Mouse (Mus musculus) forebrain, embryonic 15.5 days (tissue): ENCODE data around the gene Kcnj4. TPM values are rescaled to one million over a fixed set of nuclear protein-coding genes. Genes with fewer than 3 reads are reported as not detected.
"Not testable (repeated sequence)": the region's sequence is repeated elsewhere in the genome, so short reads cannot be mapped to it uniquely, and the experiment has no call there.

Experiments used
- ATAC-seq: fragments of 200-750 bp; cut with Nextera tagmentation; replicated peaks from 2 replicates; pipeline ENCODE4 v1.8.0; 2017; ENCODE audit warnings: mild to moderate bottlenecking, moderate TSS enrichment, moderate library complexity
- H3K27ac ChIP-seq: fragments of 300-500 bp; sonication (generic); replicated peaks from 2 replicates; pipeline ENCODE4 v1.5.1; 2015; ENCODE audit warnings: mild to moderate bottlenecking, inconsistent platforms
- H3K27me3 ChIP-seq: fragments of 300-500 bp; sonication (generic); 2 replicates; pipeline ENCODE4 v1.6.1; 2015; ENCODE audit warnings: inconsistent platforms
- H3K36me3 ChIP-seq: fragments of 300-500 bp; sonication (generic); 2 replicates; pipeline ENCODE4 v1.6.1; 2015; ENCODE audit warnings: mild to moderate bottlenecking, inconsistent platforms
- H3K4me1 ChIP-seq: fragments of 300-500 bp; sonication (generic); 2 replicates; pipeline ENCODE4 v1.6.1; 2015; ENCODE audit warnings: inconsistent platforms
- H3K4me2 ChIP-seq: fragments of 300-500 bp; sonication (generic); replicated peaks from 2 replicates; pipeline ENCODE4 v1.6.1; 2015; ENCODE audit warnings: mild to moderate bottlenecking, inconsistent platforms
- H3K4me3 ChIP-seq: fragments of 300-500 bp; sonication (generic); 2 replicates; pipeline ENCODE4 v1.5.1; 2015; ENCODE audit warnings: mild to moderate bottlenecking, inconsistent platforms
- H3K9ac ChIP-seq: fragments of 300-500 bp; sonication (generic); replicated peaks from 2 replicates; pipeline ENCODE4 v1.6.1; 2015; ENCODE audit warnings: mild to moderate bottlenecking, inconsistent platforms
- H3K9me3 ChIP-seq: fragments of 300-500 bp; sonication (generic); 2 replicates; pipeline ENCODE4 v1.6.1; 2016; ENCODE audit warnings: inconsistent platforms
- WGBS: fragments of 180-500 bp; shearing (Covaris S2); methylation state at CpG from one replicate; pipeline ENCODE4 v1.1.7; 2015; ENCODE audit warnings: mixed read lengths; 5-methylcytosine and 5-hydroxymethylcytosine counted together
- polyA plus RNA-seq: library from polyadenylated mRNA; unstranded; fragments of >200 nt; fragmentation: Nextera tagmentation; extraction: Ambion mirVana; gene quantifications from 2 replicates; pipeline ENCODE4 v1.2.1, GENCODE M21; 2015

Kcnj4 gene
- polyA plus RNA-seq, 1 experiment from 2014 or later: 0.20 TPM

GRCm38 (mm10) chr15:79471095-79471494, 33.9 kb downstream of the Kcnj4 start:
- no peaks in the 10 kb centered on the region for H3K27me3 ChIP-seq
- no peak for ATAC-seq
- no peak overlapping the region for H3K4me3 ChIP-seq
- WGBS: 46% methylated on average over 10 of the region's 10 CpGs
- H3K9ac ChIP-seq: no peak overlapping the region
- H3K27ac ChIP-seq: 0 out of 2 replicates have a peak overlapping the region, but pooled peaks have one; percentile 6
- no peaks in the 10 kb centered on the region for H3K9me3 ChIP-seq
- H3K36me3 ChIP-seq: no peaks in the 10 kb centered on the region
- H3K4me2 ChIP-seq: peak overlapping the region; percentile 32; the same call in 1 of the 2 replicates
- peaks cover 15% of the 10 kb centered on the region for H3K4me1 ChIP-seq

GRCm38 (mm10) chr15:79470583-79470982, 34.5 kb downstream of the Kcnj4 start:
- no peak for ATAC-seq
- Histone ChIP-seq H3K27ac (no peak overlapping the region), H3K4me2 (peak overlapping the region; percentile 32), H3K9me3 (no peaks in the 10 kb centered on the region), H3K4me1 (peaks cover 15% of the 10 kb centered on the region), H3K4me3 (peak overlapping the region; percentile 26), H3K36me3 (no peaks in the 10 kb centered on the region), H3K9ac (no peak overlapping the region), H3K27me3 (no peaks in the 10 kb centered on the region)
- 23% methylated on average over 17 of the region's 17 CpGs for WGBS

- Histone ChIP-seq H3K4me3 (no peak overlapping the region), H3K9ac (no peak overlapping the region), H3K9me3 (no peaks in the 10 kb centered on the region), H3K36me3 (no peaks in the 10 kb centered on the region), H3K27ac (no peak overlapping the region), H3K4me2 (no peak overlapping the region), H3K4me1 (peaks cover 15% of the 10 kb centered on the region), H3K27me3 (no peaks in the 10 kb centered on the region)
- WGBS: 68% methylated on average over 5 of the region's 5 CpGs
- ATAC-seq: no peak
These were observed 35.5 kb downstream of the Kcnj4 start for GRCm38 (mm10) chr15:79469577-79469976.

GRCm38 (mm10) chr15:79466601-79467286, 38.3 kb downstream of the Kcnj4 start:
- peak; percentile 82 for ATAC-seq
- Histone ChIP-seq H3K27ac (no peak overlapping the region), H3K36me3 (no peaks in the 10 kb centered on the region), H3K4me3 (no peak overlapping the region), H3K4me1 (peaks cover 13% of the 10 kb centered on the region), H3K27me3 (no peaks in the 10 kb centered on the region), H3K9ac (no peak overlapping the region), H3K9me3 (no peaks in the 10 kb centered on the region), H3K4me2 (no peak overlapping the region)
- WGBS: 6% methylated on average over 18 of the region's 18 CpGs

GRCm38 (mm10) chr15:79456546-79456945, 48.5 kb downstream of the Kcnj4 start:
- no peaks in the 10 kb centered on the region; the same call in 1 of the 2 replicates for H3K27me3 ChIP-seq
- 80% methylated on average over 6 of the region's 6 CpGs for WGBS
- no peak overlapping the region for H3K27ac ChIP-seq
- H3K4me1 ChIP-seq: peaks cover 9% of the 10 kb centered on the region
- no peaks in the 10 kb centered on the region for H3K36me3 ChIP-seq
- H3K9ac ChIP-seq: no peak overlapping the region
- no peak for ATAC-seq
- no peak overlapping the region for H3K4me2 ChIP-seq
- H3K4me3 ChIP-seq: no peak overlapping the region
- H3K9me3 ChIP-seq: no peaks in the 10 kb centered on the region

GRCm38 (mm10) chr15:79456104-79456503, 48.9 kb downstream of the Kcnj4 start:
- H3K27ac ChIP-seq, H3K9ac ChIP-seq, H3K4me3 ChIP-seq, H3K4me1 ChIP-seq, H3K27me3 ChIP-seq, ATAC-seq, H3K36me3 ChIP-seq, H3K9me3 ChIP-seq: not testable (repeated sequence)
- peak overlapping the region; percentile 68 for H3K4me2 ChIP-seq
- WGBS: 47% methylated on average over 6 of the region's 6 CpGs

- Histone ChIP-seq H3K4me2 (peak within 1 kb of the TSS; percentile 68), H3K9me3 (no peaks in the 10 kb centered on the region), H3K4me3 (peak within 1 kb of the TSS; percentile 36), H3K4me1 (peaks cover 9% of the 10 kb centered on the region), H3K9ac (peak within 1 kb of the TSS; percentile 27; the same call in 1 of the 2 replicates), H3K36me3 (no peaks in the 10 kb centered on the region), H3K27ac (no peak within 1 kb of the TSS), H3K27me3 (no peaks in the 10 kb centered on the region; the same call in 1 of the 2 replicates)
- 3% methylated on average over 24 of the region's 24 CpGs for WGBS
- 0 out of 2 replicates have a peak, but pooled peaks have one; percentile 57 for ATAC-seq
These were observed 49.8 kb downstream of the Kcnj4 start, which contains the start of gene Csnk1e for GRCm38 (mm10) chr15:79455106-79455810. TSS of gene Csnk1e (minus strand) at chr15:79455566.

- no peak for ATAC-seq
- no peak overlapping the region for H3K4me3 ChIP-seq
- H3K4me1 ChIP-seq: peaks cover 9% of the 10 kb centered on the region
- no peak overlapping the region for H3K9ac ChIP-seq
- H3K4me2 ChIP-seq: no peak overlapping the region
- H3K36me3 ChIP-seq: no peaks in the 10 kb centered on the region
- H3K9me3 ChIP-seq: no peaks in the 10 kb centered on the region
- H3K27me3 ChIP-seq: no peaks in the 10 kb centered on the region; the same call in 1 of the 2 replicates
- no peak overlapping the region for H3K27ac ChIP-seq
- WGBS: 91% methylated on average over 4 of the region's 4 CpGs
These were observed 51.2 kb downstream of the Kcnj4 start for GRCm38 (mm10) chr15:79453831-79454230.

GRCm38 (mm10) chr15:79448041-79448440, 57.0 kb downstream of the Kcnj4 start:
- Histone ChIP-seq H3K9me3 (no peaks in the 10 kb centered on the region), H3K36me3 (no peaks in the 10 kb centered on the region), H3K27me3 (no peaks in the 10 kb centered on the region), H3K4me1 (0 out of 2 replicates have a peak, but pooled peaks cover 3% of the 10 kb centered on the region), H3K27ac (no peak overlapping the region), H3K4me2 (no peak overlapping the region), H3K4me3 (no peak overlapping the region), H3K9ac (no peak overlapping the region)
- 86% methylated on average over 3 of the region's 3 CpGs for WGBS
- ATAC-seq: no peak

- H3K4me1 ChIP-seq: peaks cover 12% of the 10 kb centered on the region
- no peaks in the 10 kb centered on the region for H3K9me3 ChIP-seq
- H3K36me3 ChIP-seq: no peaks in the 10 kb centered on the region
- H3K27ac ChIP-seq: no peak overlapping the region
- H3K9ac ChIP-seq: no peak overlapping the region
- no peak overlapping the region for H3K4me2 ChIP-seq
- H3K4me3 ChIP-seq: no peak overlapping the region
- 82% methylated on average over 8 of the region's 8 CpGs for WGBS
- H3K27me3 ChIP-seq: no peaks in the 10 kb centered on the region
- ATAC-seq: no peak
These were observed 59.0 kb downstream of the Kcnj4 start for GRCm38 (mm10) chr15:79445786-79446654.

GRCm38 (mm10) chr15:79443856-79444410, 61.1 kb downstream of the Kcnj4 start:
- 56% methylated on average over 7 of the region's 7 CpGs for WGBS
- Histone ChIP-seq H3K9me3 (no peaks in the 10 kb centered on the region), H3K27me3 (no peaks in the 10 kb centered on the region), H3K4me1 (peaks cover 31% of the 10 kb centered on the region), H3K36me3 (no peaks in the 10 kb centered on the region), H3K4me3 (no peak overlapping the region), H3K9ac (no peak overlapping the region), H3K4me2 (no peak overlapping the region), H3K27ac (no peak overlapping the region)
- no peak for ATAC-seq
